Comparison of ENCODE assay signal across 8 mouse cellular contexts in the genomic region with DNA sequence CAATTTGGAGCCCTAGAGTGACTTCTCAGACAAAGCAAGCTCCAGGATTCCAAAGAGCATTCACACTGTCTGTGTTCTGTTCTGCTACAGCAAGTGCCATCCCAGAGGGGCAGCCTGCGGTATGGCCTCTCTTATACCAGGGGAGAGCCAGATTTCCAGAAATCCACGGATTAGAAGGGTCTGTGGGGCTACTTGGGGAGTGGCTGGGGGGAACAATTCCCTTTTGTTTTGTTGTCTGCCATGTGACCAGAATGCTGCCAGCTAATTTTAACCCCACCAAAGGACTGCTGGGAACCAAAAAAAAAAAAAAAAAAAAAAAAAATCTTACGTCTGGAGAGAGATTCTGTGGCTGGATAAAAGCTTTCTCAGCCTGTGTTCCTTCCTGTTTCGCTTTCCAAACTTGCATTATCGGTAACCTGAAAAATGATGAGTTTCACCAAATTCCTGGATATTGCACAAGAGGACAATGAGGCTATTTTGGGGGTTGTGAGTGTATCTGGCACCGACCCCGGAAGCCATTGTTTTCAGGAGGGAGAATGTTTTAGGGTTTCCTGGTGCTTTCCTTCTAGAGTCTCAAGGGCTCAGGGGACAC. TPM values are rescaled to one million over a fixed set of nuclear protein-coding genes. Genes with fewer than 3 reads are reported as not detected.
DNase-seq lines count a peak whose midpoint lies in the region; ATAC-seq and TF ChIP-seq lines count a peak whose summit lies in the region.

No protein-coding gene starts in this region.

- peak overlapping the region; percentile 37 for H3K4me2 ChIP-seq in heart, embryonic 16.5 days (ENCODE audit: low read depth, low read length)
- H3K4me2 ChIP-seq in midbrain, postnatal 0 days (ENCODE audit: low read depth, low read length, poor library complexity, severe bottlenecking) = peak overlapping the region; percentile 46

- H3K4me3 ChIP-seq in heart, embryonic 16.5 days (ENCODE audit: low read length) = no peak overlapping the region
- H3K4me3 ChIP-seq in limb, embryonic 10.5 days = no peak overlapping the region
- no peak overlapping the region for H3K4me3 ChIP-seq in midbrain, postnatal 0 days (ENCODE audit: low read depth, low read length)

- H3K9me3 ChIP-seq in heart, embryonic 16.5 days (replicated peaks; ENCODE audit: control insufficient read depth, low read length) = no peaks in the 10 kb centered on the region
- no peaks in the 10 kb centered on the region for H3K9me3 ChIP-seq in limb, embryonic 10.5 days (replicated peaks)
- no peaks in the 10 kb centered on the region for H3K9me3 ChIP-seq in midbrain, postnatal 0 days (ENCODE audit: low read length)

- H3K4me1 ChIP-seq in heart, embryonic 16.5 days (ENCODE audit: control insufficient read depth, insufficient read depth, low read length) = peaks cover 73% of the 10 kb centered on the region
- peaks cover 86% of the 10 kb centered on the region for H3K4me1 ChIP-seq in limb, embryonic 10.5 days
- H3K4me1 ChIP-seq in midbrain, postnatal 0 days (ENCODE audit: insufficient read depth, low read length) = peaks cover 42% of the 10 kb centered on the region

- DNase-seq in layer of hippocampus, adult 9-11 months = peak; percentile 69
- no peak for DNase-seq in layer of hippocampus, postnatal 25 days (ENCODE audit: extremely low spot score in 1 of 2, low spot score in 1 of 2)
- no peak for DNase-seq in limb, embryonic 10.5 days (ENCODE audit: low spot score)
- no peak for DNase-seq in midbrain, postnatal 0 days (ENCODE audit: low spot score)
- no peak for DNase-seq in ovary, postnatal 14 days (ENCODE audit: low spot score)

- ATAC-seq in common myeloid progenitor, adult 5-6 weeks (replicated peaks; ENCODE audit: low read depth, poor library complexity, severe bottlenecking) = peak; percentile 27
- ATAC-seq in heart, embryonic 16.5 days (replicated peaks; ENCODE audit: extremely low read depth, insufficient read depth, low FRiP score) = no peak
- no peak for ATAC-seq in midbrain, postnatal 0 days (ENCODE audit: low FRiP score)
- no peak for ATAC-seq in inflammation-experienced regulatory T-cells, adult 6 months

- 14% methylated on average over 7 of the region's 7 CpGs for WGBS in heart, embryonic 16.5 days
- 66% methylated on average over 7 of the region's 7 CpGs for WGBS in limb, embryonic 10.5 days
- WGBS in midbrain, postnatal 0 days = 1% methylated on average over 7 of the region's 7 CpGs

- H3K27ac ChIP-seq in heart, embryonic 16.5 days (ENCODE audit: low read length) = peak overlapping the region; percentile 92
- H3K27ac ChIP-seq in limb, embryonic 10.5 days = peak overlapping the region; percentile 92
- peak overlapping the region; percentile 94 for H3K27ac ChIP-seq in midbrain, postnatal 0 days (ENCODE audit: low read depth, low read length)

- peak overlapping the region; percentile 62 for H3K9ac ChIP-seq in heart, embryonic 16.5 days (ENCODE audit: low read length)
- peak overlapping the region; percentile 48 for H3K9ac ChIP-seq in midbrain, postnatal 0 days (replicated peaks; ENCODE audit: low read length, poor library complexity, severe bottlenecking)

- no peaks in the 10 kb centered on the region for H3K36me3 ChIP-seq in heart, embryonic 16.5 days (ENCODE audit: control insufficient read depth, insufficient read depth)
- H3K36me3 ChIP-seq in limb, embryonic 10.5 days = no peaks in the 10 kb centered on the region
- no peaks in the 10 kb centered on the region for H3K36me3 ChIP-seq in midbrain, postnatal 0 days (ENCODE audit: insufficient read depth, low read length)

- no peak for TF ChIP-seq CTCF in midbrain, postnatal 0 days (IDR thresholded peaks at IDR 0.05)

- H3K27me3 ChIP-seq in heart, embryonic 16.5 days (ENCODE audit: control insufficient read depth, insufficient read depth, low read length) = no peaks in the 10 kb centered on the region
- no peaks in the 10 kb centered on the region for H3K27me3 ChIP-seq in limb, embryonic 10.5 days (ENCODE audit: low read depth, poor library complexity, severe bottlenecking)
- no peaks in the 10 kb centered on the region for H3K27me3 ChIP-seq in midbrain, postnatal 0 days (ENCODE audit: insufficient read depth, low read length)

RNA-seq across cellular contexts. Expression of a gene that starts 12.4 kb away (rescaled TPM):
- total RNA-seq in layer of hippocampus, postnatal 25 days (2021) = 10 to 100 TPM; 68.0 to 70.8 TPM
- total RNA-seq in common myeloid progenitor, adult 5-6 weeks (2017) = 1.9 and 3.6 TPM in 2 replicates
- polyA plus RNA-seq in heart, embryonic 16.5 days (2015; fragmentation: Nextera tagmentation; extraction: Ambion mirVana) = 25.4 and 32.4 TPM in 2 replicates
- polyA plus RNA-seq in limb, embryonic 10.5 days (2016; fragmentation: Nextera tagmentation; extraction: Ambion mirVana) = 11.9 and 22.6 TPM in 2 replicates
- 171 and 191 TPM in 2 replicates for total RNA-seq in midbrain, postnatal 0 days (2014; rRNA removed)
- polyA plus RNA-seq in midbrain, postnatal 0 days (2015; fragmentation: Nextera tagmentation; extraction: Ambion mirVana) = 74.2 and 86.2 TPM in 2 replicates
- 10 to 100 TPM in 1 of 3 experiments, 1 to 10 TPM in 2; 8.0 to 14.6 (median 9.4) TPM for polyA plus RNA-seq in inflammation-experienced regulatory T-cells, adult 6 months (2017; shearing (Covaris generic))

RNA-seq across cellular contexts. Expression of a gene that starts 49.8 kb away (rescaled TPM):
- 10 to 100 TPM; 62.0 to 74.2 TPM for total RNA-seq in layer of hippocampus, postnatal 25 days (2021)
- 23.8 and 33.9 TPM in 2 replicates for total RNA-seq in common myeloid progenitor, adult 5-6 weeks (2017)
- 25.1 and 25.9 TPM in 2 replicates for polyA plus RNA-seq in heart, embryonic 16.5 days (2015; fragmentation: Nextera tagmentation; extraction: Ambion mirVana)
- 31.8 and 37.7 TPM in 2 replicates for polyA plus RNA-seq in limb, embryonic 10.5 days (2016; fragmentation: Nextera tagmentation; extraction: Ambion mirVana)
- total RNA-seq in midbrain, postnatal 0 days (2014; rRNA removed) = 65.7 and 77.5 TPM in 2 replicates
- 34.6 and 37.6 TPM in 2 replicates for polyA plus RNA-seq in midbrain, postnatal 0 days (2015; fragmentation: Nextera tagmentation; extraction: Ambion mirVana)
- 10 to 100 TPM; 20.2 to 29.2 (median 28.3) TPM for polyA plus RNA-seq in inflammation-experienced regulatory T-cells, adult 6 months (2017; shearing (Covaris generic))
